Mouse (Mus musculus) limb, embryonic 11.5 days (tissue): ENCODE measurements around the gene Rtn4. TPM values are rescaled to one million over a fixed set of nuclear protein-coding genes. Genes with fewer than 3 reads are reported as not detected.

ENCODE experiments used
- ATAC-seq: fragments of 200-750 bp; cut with Nextera tagmentation; 2 replicates; pipeline ENCODE4 v1.8.0; 2017; ENCODE audit warnings: low read depth; ENCODE audit not compliant: insufficient number of reproducible peaks, low FRiP score, low TSS enrichment
- DNase-seq: peaks from one replicate; pipeline ENCODE4 v3.0.0-alpha.2; 2015; ENCODE audit warnings: low spot score
- H3K27ac ChIP-seq: fragments of 300-500 bp; sonication (generic); replicated peaks from 2 replicates; pipeline ENCODE4 v1.5.1; 2014; ENCODE audit warnings: low read depth, mild to moderate bottlenecking, low read length
- H3K27me3 ChIP-seq: fragments of 300-500 bp; sonication (generic); 2 replicates; pipeline ENCODE4 v1.6.1; 2014; ENCODE audit warnings: mild to moderate bottlenecking, low read length, mixed read lengths; ENCODE audit not compliant: control insufficient read depth, insufficient read depth
- H3K36me3 ChIP-seq: fragments of 300-500 bp; sonication (generic); 2 replicates; pipeline ENCODE4 v1.6.1; 2014; ENCODE audit warnings: mild to moderate bottlenecking, low read length, moderate library complexity, mixed read lengths; ENCODE audit not compliant: control insufficient read depth, insufficient read depth
- H3K4me1 ChIP-seq: fragments of 300-500 bp; sonication (generic); 2 replicates; pipeline ENCODE4 v1.6.1; 2014; ENCODE audit warnings: low read length, mixed read lengths; ENCODE audit not compliant: control insufficient read depth, insufficient read depth
- H3K4me2 ChIP-seq: fragments of 300-500 bp; sonication (generic); 2 replicates; pipeline ENCODE4 v1.6.1; 2014; ENCODE audit warnings: low read depth, mild to moderate bottlenecking, moderate library complexity; ENCODE audit not compliant: severe bottlenecking
- H3K4me3 ChIP-seq: fragments of 300-500 bp; sonication (generic); 2 replicates; pipeline ENCODE4 v1.5.1; 2014; ENCODE audit warnings: low read depth, low read length
- H3K9ac ChIP-seq: fragments of 300-500 bp; sonication (generic); 2 replicates; pipeline ENCODE4 v1.6.1; 2014; ENCODE audit warnings: mild to moderate bottlenecking, low read length
- H3K9me3 ChIP-seq: fragments of 300-500 bp; sonication (generic); 2 replicates; pipeline ENCODE4 v1.6.1; 2016; ENCODE audit warnings: low read length; ENCODE audit not compliant: control insufficient read depth
- WGBS: fragments of 180-500 bp; shearing (Covaris S2); extraction: QIAGEN DNeasy Blood & Tissue Kit; methylation state at CpG from one replicate; pipeline ENCODE4 v1.1.7; 2014; 5-methylcytosine and 5-hydroxymethylcytosine counted together
- polyA plus RNA-seq: library from polyadenylated mRNA; unstranded; fragments of >200 nt; fragmentation: Nextera tagmentation; extraction: Ambion mirVana; gene quantifications from 2 replicates; pipeline ENCODE4 v1.2.1, GENCODE M21; 2014

Gene Rtn4
- polyA plus RNA-seq, 1 experiment from 2014 or later, result 60.7 TPM

- H3K9me3 ChIP-seq, result no peaks in the 10 kb centered on the region
- H3K4me3 ChIP-seq, result no peak overlapping the region
- no peak overlapping the region for H3K9ac ChIP-seq
- no peak overlapping the region for H3K27ac ChIP-seq
- H3K27me3 ChIP-seq, result no peaks in the 10 kb centered on the region
- no peak overlapping the region for H3K4me2 ChIP-seq
- no peaks in the 10 kb centered on the region for H3K4me1 ChIP-seq
- no peak for DNase-seq
- WGBS, result 88% methylated on average over 2 of the region's 2 CpGs
- H3K36me3 ChIP-seq, result no peaks in the 10 kb centered on the region
- no peak for ATAC-seq
Observed at GRCm38 (mm10) chr11:29673359-29673758, 19.4 kb upstream of the Rtn4 start.

DNA sequence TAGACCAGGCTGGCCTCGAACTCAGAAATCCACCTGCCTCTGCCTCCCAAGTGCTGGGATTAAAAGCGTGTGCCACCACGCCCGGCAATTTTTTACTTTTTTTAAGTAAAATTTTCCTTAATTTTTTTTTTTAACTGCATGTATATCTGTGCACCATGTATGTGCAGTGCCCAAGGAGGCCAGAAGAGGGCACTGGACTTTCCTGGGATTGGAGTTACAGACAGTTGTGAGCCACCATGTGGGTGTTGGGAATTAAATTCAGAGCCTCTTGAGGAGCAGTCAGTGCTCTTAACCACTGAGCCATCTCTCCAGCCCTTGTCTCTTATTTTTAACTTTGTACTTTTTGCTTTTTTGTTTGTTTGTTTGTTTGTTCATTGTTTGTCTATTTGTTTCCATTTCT is 16.0 kb upstream of the Rtn4 start:
- no peaks in the 10 kb centered on the region for H3K36me3 ChIP-seq
- no peak overlapping the region for H3K27ac ChIP-seq
- no peaks in the 10 kb centered on the region for H3K9me3 ChIP-seq
- no peak overlapping the region for H3K9ac ChIP-seq
- no peak for DNase-seq
- H3K4me1 ChIP-seq, result no peaks in the 10 kb centered on the region
- WGBS, result over 99% methylated on average over 4 of the region's 4 CpGs
- no peak for ATAC-seq
- no peak overlapping the region for H3K4me2 ChIP-seq
- H3K27me3 ChIP-seq, result no peaks in the 10 kb centered on the region
- no peak overlapping the region for H3K4me3 ChIP-seq

DNA sequence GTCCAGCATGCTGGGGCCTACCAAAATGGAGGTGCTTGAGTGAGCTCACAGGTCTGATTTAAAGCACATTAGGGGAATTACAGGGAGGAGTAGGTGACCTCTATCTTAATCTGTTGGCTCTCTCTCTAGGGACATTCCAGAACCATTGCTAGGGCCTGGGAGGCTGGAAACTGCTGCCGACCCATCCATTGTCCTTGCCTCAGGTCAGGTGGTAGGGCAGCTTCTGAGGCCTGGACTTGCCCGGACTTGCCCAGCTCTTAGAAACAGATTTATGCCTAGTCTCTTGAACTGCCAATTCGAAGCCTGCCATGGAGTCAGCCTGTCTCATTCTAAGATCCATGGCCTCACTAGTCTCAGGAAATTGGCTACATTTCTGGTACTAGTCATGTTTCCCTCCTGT is 12.8 kb upstream of the Rtn4 start:
- no peak for DNase-seq
- ATAC-seq, result no peak
- H3K27ac ChIP-seq, result no peak overlapping the region
- no peaks in the 10 kb centered on the region for H3K27me3 ChIP-seq
- 78% methylated on average over 3 of the region's 3 CpGs for WGBS
- no peaks in the 10 kb centered on the region for H3K9me3 ChIP-seq
- H3K4me1 ChIP-seq, result no peaks in the 10 kb centered on the region
- no peak overlapping the region for H3K4me3 ChIP-seq
- H3K9ac ChIP-seq, result no peak overlapping the region
- no peaks in the 10 kb centered on the region for H3K36me3 ChIP-seq
- no peak overlapping the region for H3K4me2 ChIP-seq

- ATAC-seq, result no peak
- no peak overlapping the region for H3K27ac ChIP-seq
- no peaks in the 10 kb centered on the region for H3K4me1 ChIP-seq
- WGBS, result 75% methylated on average over 3 of the region's 3 CpGs
- no peak for DNase-seq
- H3K9ac ChIP-seq, result no peak overlapping the region
- H3K4me3 ChIP-seq, result no peak overlapping the region
- no peaks in the 10 kb centered on the region for H3K36me3 ChIP-seq
- H3K9me3 ChIP-seq, result no peaks in the 10 kb centered on the region
- H3K27me3 ChIP-seq, result no peaks in the 10 kb centered on the region
- H3K4me2 ChIP-seq, result no peak overlapping the region
Observed at GRCm38 (mm10) chr11:29680771-29681170, 12.0 kb upstream of the Rtn4 start.

GRCm38 (mm10) chr11:29684272-29684671 is 8.5 kb upstream of the Rtn4 start:
- no peaks in the 10 kb centered on the region for H3K27me3 ChIP-seq
- H3K36me3 ChIP-seq, result no peaks in the 10 kb centered on the region
- H3K4me2 ChIP-seq, result no peak overlapping the region
- no peaks in the 10 kb centered on the region for H3K4me1 ChIP-seq
- no peaks in the 10 kb centered on the region for H3K9me3 ChIP-seq
- no peak for DNase-seq
- no peak overlapping the region for H3K9ac ChIP-seq
- 75% methylated on average over 2 of the region's 2 CpGs for WGBS
- H3K4me3 ChIP-seq, result no peak overlapping the region
- no peak for ATAC-seq
- H3K27ac ChIP-seq, result no peak overlapping the region

GRCm38 (mm10) chr11:29686176-29686575 is 6.6 kb upstream of the Rtn4 start:
- Histone ChIP-seq H3K4me3 (no peak overlapping the region), H3K27me3 (no peaks in the 10 kb centered on the region), H3K4me1 (no peaks in the 10 kb centered on the region), H3K36me3 (no peaks in the 10 kb centered on the region), H3K27ac (no peak overlapping the region), H3K9ac (no peak overlapping the region), H3K9me3 (no peaks in the 10 kb centered on the region), H3K4me2 (no peak overlapping the region)
- WGBS, result 88% methylated on average over 2 of the region's 2 CpGs
- DNase-seq (no peak), ATAC-seq (no peak)

DNA sequence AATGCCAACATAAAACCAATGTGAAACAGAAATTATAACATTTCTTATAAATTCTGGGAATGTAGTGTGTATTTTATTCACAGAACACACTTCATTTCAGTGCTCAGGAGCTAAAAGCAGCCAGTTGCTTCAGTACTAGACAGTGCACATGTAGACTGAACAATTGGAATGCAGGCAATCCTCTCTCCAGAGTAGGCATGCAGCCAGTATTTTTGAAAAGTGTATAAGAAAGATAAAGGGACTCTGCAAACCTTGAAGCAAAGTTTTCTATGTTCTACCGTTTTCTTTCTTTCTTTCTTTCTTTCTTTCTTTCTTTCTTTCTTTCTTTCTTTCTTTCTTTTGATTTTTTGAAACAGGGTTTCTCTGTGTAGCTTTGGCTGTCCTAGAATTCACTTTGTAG is 1.2 kb upstream of the Rtn4 start:
- no peaks in the 10 kb centered on the region for H3K4me1 ChIP-seq
- DNase-seq (no peak), ATAC-seq (no peak)
- no peaks in the 10 kb centered on the region for H3K9me3 ChIP-seq
- no peak overlapping the region for H3K4me2 ChIP-seq
- H3K27ac ChIP-seq, result no peak overlapping the region
- WGBS, result 89% methylated on average over 1 of the region's 1 CpGs
- H3K4me3 ChIP-seq, result no peak overlapping the region
- H3K27me3 ChIP-seq, result no peaks in the 10 kb centered on the region
- H3K36me3 ChIP-seq, result no peaks in the 10 kb centered on the region
- H3K9ac ChIP-seq, result no peak overlapping the region

- no peaks in the 10 kb centered on the region for H3K4me1 ChIP-seq
- 14% methylated on average over 12 of the region's 12 CpGs for WGBS
- DNase-seq (peak; percentile 36), ATAC-seq (no peak)
- no peak overlapping the region for H3K9ac ChIP-seq
- no peaks in the 10 kb centered on the region for H3K9me3 ChIP-seq
- H3K27me3 ChIP-seq, result no peaks in the 10 kb centered on the region
- peak overlapping the region; percentile 70; the same call in 1 of the 2 replicates for H3K27ac ChIP-seq
- H3K4me3 ChIP-seq, result peak overlapping the region; percentile 81; the same call in 1 of the 2 replicates
- no peak overlapping the region for H3K4me2 ChIP-seq
- H3K36me3 ChIP-seq, result no peaks in the 10 kb centered on the region
Observed at GRCm38 (mm10) chr11:29692111-29692682, 550 bp upstream of the Rtn4 start.
